Mouse (Mus musculus) adrenal gland, postnatal 4 days (tissue): ENCODE measurements around the gene Ugt1a5. TPM values are rescaled to one million over a fixed set of nuclear protein-coding genes. Genes with fewer than 3 reads are reported as not detected.

Experiments
- DNase-seq, 2 experiments: peaks; one replicate each; pipeline ENCODE4 v3.0.0; 2021 to 2022; ENCODE audit warnings: low spot score in 2 of 2, mixed read lengths in 2 of 2
- total RNA-seq, 2 experiments: library from RNA; stranded (reverse); gene quantifications; 2 replicates each; pipeline ENCODE4 v1.2.3; 2021

Gene Ugt1a5
- total RNA-seq, 2 experiments from 2014 or later, result 0.64 to 0.68 TPM

DNA sequence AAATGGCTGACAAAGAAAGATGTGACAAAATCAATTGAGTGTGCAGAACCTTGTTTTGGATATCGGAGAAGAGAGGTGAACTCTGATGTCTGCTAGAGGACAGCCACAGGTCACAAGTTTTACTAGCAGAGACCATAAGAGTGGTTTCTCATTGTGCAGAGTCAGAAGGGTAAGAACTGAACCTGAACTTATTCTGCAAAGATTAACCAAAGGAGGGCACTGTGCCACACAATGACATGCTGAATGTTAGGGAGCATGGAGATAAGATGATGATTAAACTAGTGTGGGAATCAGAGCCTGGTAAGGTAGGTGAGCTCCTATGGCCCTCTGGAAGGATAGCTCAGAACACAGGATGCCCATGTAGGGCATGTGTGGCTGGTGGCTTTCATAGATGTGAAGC lies 29.9 kb downstream of the Ugt1a5 start:
- no peak for DNase-seq

DNA sequence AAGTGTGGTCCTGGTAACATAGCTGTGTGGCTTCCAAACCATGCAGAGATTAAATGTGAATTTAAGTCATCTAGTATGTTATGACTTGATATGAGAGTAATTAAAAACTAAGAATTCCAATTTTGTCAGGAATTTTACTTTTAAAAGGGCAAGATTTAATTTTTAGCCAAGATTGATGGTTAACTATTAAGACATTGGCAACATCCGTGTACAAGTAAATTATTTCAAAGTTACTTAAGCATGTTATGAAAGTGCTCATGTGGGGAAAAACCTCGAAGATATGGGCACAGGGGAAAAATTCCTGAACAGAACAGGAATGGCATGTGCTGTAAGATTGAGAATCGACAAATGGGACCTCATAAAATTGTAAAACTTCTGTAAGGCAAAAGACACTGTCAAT lies 31.6 kb downstream of the Ugt1a5 start:
- no peak for DNase-seq

DNA sequence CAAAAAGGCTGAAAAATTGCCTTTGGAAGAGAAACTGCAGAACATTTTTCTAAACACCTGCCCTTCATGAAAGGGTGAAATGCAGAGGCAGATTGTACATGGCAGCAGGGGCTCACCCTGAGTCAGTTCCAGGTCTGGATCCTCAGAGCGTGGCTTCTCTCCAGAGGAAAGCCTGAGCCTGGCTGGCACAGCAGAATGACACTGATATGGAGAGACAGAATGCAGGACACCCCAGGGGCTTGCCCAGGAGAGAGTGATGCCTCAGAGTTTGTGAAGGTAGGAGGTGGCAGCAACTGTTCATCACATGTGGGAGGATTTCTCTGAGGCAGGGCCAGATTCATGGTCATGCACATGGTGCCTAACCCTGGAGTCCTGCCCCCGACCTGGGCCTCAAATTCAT lies 34.2 kb downstream of the Ugt1a5 start:
- no peak for DNase-seq

DNA sequence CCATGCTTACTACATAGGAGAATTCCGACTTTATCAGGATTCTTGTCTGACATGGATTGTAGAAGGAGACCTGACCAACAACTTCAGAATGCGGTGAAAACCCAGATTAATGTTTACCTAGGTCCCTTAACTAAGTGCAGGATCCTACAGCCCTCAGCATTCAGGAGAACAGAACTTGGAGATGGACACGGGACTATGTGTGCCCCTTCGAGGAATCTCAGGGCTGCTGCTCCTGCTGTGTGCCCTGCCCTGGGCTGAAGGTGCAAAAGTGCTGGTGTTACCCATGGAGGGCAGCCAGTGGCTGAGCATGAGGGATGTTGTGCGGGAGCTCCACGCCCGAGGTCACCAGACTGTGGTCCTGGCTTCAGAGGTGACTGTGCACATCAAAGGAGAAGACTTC lies 34.6 kb downstream of the Ugt1a5 start, which contains the start of gene Ugt1a2:
TSS of gene Ugt1a2 (plus strand) at position 146 of the 400 bp plus-strand sequence.
- no peak for DNase-seq

DNA sequence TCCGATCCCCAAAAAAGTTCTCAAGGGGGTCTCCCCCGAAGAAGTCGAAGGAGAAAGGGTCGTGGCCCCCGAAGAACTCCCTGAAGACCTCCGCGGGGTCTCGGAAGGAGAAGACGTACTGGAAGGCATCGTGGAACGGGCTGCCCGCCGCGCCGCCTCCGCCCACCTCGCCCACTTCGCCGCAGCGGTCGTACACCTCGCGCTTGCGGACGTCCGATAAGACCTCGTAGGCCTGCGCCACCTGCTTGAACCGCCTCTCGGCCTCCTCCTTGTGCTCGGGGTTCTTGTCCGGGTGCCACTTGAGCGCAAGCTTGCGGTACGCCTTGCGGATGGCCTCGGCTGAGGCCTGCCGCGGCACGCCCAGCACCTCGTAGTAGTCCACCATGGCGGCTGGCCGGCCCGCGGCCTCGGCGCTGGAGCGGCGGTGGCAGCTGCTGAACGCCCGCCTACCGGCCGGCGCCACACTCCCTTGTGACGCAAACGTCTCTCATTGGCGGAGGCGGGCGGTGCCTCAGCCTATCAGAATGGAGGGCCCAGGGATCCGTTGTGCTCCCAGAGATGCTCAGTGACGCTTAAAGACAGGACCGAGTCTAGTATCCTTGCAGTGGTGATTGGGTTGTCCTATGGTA lies 39.6 kb downstream of the Ugt1a5 start, which contains the start of gene Dnajb3:
TSS of gene Dnajb3 (minus strand) at position 489 of the 629 bp plus-strand sequence.
- peak in 1 of 2 experiments; percentile 47 for DNase-seq

DNA sequence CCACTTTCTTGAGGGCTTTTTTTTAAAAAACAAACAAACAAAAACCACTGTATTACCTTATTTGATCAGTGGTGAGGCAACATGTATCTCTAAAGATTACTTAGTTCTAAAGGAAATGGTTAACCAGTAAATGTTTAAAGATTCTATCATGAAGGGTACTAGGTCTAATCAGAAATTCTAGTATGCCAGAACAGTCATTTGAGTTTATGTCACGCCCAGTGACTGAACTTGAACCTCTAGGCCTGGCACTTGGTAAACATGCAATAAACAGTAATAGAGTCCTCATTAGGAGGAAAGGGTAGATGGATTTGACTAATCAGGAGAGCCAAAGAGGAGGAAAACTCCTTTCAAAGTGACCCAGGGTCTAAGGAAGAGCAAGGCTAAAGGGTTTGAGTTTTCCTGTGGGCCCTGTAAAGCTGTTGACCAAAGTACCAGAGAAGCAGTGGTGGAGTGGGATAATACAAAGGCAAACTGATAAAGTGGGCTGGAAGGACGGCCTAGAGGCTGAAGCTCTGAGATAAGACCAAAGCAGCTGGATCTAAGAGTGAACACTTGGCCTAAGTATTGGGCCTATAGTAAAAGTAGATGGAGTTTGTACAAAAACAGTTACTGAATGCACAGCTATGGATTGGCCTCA lies 41.1 kb downstream of the Ugt1a5 start:
- DNase-seq, result no peak

DNA sequence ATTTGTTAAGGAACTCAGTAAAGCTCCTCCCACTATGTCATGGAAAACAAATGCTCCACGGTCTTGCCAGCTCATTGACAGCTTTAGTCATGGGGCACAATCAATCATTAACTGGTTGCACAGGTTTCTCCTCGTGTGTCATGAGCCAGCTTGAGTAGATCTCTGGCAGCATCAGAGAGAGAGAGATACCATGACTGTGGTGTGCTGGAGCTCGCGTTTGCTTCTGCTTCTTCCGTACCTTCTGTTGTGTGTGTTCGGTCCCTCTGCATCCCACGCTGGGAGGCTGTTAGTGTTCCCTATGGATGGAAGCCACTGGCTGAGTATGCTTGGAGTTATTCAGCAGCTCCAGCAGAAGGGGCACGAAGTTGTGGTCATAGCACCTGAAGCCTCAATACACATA lies 46.0 kb downstream of the Ugt1a5 start, which contains the start of gene Ugt1a1:
TSS of gene Ugt1a1 (plus strand) at position 148 of the 400 bp plus-strand sequence.
- no peak for DNase-seq

DNA sequence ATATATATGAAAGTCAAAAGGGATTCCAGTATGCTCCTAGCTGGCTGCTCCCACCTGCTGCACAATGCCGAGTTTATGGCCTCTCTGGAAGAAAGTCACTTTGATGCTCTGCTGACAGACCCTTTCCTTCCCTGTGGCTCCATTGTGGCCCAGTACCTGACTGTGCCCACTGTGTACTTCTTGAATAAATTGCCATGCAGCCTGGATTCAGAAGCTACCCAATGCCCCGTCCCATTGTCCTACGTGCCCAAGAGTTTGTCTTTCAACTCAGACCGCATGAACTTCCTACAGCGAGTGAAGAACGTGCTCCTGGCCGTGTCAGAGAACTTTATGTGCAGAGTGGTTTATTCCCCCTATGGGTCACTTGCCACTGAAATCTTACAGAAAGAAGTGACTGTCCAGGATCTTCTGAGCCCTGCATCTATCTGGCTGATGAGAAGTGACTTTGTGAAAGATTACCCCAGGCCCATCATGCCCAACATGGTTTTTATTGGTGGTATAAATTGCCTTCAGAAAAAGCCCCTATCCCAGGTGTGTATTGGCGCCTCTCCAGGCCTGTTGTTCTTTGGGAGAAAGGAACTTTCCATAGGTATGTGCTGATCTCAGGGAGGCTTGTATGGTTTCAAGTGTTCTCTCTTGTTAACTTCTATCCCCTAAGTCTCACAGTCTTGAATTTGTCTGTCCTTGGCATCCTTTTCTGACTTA lies 46.7 kb downstream of the Ugt1a5 start:
- DNase-seq, result no peak

DNA sequence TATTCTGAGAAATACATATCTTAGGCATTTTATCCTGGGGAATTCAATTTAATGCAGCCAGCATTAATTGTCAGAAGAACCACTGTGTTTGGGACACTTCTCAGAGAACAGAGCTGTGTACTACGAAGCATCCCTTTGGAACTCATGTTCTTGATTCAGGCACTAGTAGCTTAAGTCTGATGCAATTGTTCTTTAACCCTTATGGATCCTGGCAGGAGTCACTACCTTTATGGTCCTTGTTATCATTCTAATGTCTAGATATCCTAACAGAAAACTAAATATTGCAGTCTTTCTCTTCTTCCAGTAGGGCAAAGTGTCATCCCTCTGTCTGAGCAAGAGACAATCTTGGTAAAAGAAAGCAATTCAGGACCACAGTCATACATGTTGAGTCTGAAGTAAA lies 47.2 kb downstream of the Ugt1a5 start:
- no peak for DNase-seq

DNA sequence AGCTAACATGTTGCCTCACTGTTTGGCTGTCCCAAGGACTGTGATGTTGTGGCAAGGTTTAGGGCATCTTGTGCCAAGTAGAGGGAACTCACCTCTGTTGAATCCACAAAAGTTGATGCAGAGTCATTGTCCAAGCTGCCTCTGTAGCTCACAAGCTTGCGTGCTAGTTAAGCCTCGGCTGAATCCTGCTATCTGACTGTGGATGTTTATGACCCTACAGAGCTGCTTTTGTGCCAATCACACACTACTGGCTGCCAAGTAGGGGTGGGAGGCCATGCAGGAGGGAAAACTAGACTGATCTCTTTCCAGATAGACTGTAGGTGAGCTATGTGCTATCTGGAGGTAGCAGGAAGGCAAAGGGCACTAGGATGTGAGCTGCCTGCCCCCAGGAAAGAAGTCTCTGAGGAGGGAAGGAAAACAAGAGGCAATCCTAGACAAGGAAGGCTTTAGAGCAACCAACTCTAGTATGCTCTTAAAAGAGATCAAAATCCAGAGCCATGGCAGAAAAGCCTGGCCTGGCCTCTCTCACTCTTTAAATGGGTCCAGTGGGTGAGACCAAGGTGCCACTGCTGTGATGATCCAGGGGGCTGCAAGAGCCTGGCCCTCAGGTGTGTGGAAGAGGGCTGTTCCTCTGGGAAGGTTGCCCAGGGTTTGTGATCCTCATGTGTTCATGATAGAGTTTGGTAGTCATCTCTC lies 48.1 kb downstream of the Ugt1a5 start:
- peak in 1 of 2 experiments; percentile 17 for DNase-seq

DNA sequence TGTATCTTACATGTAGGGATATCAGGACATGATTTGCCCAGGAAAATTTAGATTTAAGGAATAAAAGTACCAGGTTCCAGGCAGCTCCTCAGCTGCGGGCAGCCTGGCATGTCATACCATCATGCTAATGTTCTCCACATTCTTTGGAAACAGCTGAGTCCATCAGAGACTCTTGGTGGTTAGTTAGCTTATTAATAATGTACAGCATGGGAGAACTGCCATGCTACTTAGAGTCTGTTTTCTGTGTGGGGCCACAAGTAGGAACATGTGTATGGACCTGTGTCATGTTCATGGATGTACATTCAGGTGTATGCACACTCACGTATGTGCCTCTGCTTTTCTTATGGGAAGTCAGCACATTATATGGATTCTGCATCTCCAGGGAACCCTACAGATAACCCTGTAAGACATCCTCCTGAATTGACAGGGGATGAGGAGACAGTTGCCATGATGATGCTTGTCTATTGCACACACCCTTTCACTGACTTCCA lies 48.7 kb downstream of the Ugt1a5 start:
- DNase-seq, result no peak

DNA sequence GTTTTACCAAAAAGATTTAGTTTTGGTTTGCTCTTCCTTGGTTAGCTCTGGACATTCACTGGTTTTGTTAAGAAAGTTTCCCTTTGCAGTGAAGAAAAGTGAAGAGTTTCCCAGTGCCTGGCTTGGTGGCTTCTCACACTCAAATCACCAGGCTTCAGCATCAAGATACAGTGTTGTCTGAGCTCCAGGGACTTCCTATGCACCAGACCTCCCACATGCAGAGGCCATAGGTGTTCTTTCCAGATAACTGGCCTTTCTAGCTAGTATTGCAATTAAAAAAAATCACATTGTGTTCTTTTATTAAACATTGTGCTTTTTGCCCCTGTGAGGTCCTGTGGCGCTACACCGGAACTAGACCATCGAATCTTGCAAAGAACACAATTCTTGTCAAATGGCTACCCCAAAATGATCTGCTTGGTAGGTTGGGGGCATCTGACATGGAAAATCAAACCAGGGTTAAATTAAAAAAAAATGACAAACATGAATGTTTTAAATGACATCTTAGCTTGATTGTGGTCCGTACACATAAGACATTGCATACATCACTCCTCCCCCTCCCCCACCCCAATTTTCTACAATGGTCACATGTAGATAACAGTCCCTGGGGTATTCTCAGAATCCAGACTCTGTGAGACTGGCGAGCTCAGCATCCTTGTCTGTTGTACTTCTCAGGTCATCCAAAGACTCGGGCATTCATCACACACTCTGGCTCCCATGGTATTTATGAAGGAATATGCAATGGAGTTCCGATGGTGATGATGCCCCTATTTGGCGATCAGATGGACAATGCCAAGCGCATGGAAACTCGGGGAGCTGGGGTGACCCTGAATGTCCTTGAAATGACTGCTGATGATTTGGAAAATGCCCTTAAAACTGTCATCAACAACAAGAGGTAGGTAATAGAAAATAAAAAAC lies 49.9 kb downstream of the Ugt1a5 start:
- DNase-seq, result no peak

DNA sequence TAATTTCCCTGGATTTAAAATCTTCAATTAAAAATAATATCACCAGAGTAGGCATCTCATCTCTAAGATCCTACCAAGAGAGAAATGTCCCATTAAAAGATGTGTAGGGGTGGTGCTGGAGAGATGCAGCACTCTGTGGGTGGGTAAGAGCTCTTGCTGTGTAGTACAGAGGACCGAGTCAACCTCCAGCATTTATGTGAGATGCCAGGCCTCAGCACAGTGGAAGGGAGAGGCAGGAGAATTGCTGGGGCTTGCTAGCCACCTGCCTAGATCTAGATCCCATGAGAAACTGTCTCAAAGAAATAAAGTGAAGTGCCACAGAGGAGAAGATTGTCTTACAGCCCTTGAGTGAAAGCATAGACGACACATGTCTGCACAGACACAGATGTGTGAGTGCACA lies 50.7 kb downstream of the Ugt1a5 start:
- DNase-seq, result no peak

DNA sequence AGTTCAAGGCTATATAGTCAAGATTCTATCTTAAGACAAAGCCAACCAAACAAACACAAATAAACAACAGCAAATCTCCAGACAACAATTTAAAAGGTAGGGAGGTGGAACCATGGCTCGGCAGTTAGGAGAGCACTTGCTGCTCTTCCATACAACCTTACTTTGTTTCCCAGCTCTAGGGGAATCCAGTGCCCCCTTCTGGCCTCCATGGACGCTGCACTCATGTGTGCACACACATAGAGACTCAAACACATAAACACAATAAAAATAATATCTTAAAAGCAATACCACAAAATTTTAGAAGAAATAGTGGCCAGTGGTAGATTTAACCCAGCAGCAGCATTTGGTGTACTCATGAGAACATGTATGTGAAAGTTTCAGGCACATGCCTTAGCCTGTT lies 51.3 kb downstream of the Ugt1a5 start:
- DNase-seq, result no peak

DNA sequence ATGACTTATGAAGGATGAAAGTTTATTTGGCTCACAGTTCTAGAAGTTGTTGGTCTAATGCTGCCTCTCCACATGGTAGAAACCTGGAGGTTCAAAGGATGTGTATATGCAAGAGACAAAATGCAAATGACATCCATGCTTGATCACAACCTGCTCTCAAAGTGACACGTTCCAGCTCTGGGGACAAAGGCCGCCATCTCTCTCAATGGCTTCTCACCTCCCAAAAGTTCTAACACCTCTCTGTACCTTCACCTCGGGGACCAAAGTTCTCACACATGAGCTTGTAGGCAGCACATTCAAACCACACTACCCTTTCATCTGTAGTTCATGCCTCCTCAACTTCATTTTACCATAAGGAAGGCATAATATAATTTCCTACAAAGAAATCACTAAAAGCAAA lies 51.8 kb downstream of the Ugt1a5 start:
- DNase-seq, result no peak

DNA sequence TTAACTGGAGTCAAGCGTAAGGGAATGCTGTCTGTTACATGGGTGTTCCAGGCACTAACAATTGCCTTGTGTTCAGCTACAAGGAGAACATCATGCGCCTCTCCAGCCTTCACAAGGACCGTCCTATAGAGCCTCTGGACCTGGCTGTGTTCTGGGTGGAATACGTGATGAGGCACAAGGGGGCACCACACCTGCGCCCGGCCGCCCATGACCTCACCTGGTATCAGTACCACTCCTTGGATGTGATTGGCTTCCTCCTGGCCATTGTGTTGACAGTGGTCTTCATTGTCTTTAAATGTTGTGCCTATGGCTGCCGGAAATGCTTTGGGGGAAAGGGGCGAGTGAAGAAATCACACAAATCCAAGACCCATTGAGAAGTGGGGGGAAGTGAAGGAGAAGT lies 52.2 kb downstream of the Ugt1a5 start:
- DNase-seq, result no peak

DNA sequence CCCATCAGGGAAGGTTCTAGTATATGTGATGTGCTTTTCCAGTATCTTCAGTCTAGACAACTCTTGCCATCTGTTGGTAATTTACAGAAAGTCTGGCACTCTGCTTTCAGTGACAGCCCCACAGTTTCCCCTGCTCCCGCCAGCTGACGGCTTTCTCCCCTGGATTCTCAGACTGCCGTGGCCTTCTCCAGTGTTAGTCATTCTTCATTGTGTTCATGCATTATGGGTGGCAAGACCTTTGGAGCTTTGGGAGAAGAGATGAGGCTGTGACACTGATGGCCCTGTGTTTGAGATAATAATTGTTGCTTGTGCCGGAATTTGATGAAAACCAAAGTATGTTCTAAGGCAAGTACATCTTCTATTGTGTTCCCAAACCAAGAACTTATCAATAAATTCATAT lies 52.8 kb downstream of the Ugt1a5 start:
- DNase-seq, result no peak

DNA sequence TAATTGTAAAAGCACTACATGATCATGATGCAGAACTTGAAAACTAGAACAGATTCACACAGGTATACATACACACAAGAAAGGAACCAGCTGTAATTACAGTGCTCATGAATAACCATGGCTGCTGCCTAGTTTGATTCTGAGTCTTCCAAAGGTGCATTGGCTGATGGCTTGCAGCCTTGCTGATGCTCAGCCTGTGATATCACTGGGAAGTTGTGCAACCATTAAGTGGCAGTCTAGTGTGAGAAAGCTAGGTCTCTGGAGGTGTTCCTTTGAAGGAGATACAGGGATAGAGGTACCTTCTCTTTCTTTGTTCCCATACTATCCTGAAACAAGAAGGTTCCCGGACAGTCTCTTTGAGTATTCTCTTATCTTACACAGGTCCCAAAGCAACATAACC lies 53.2 kb downstream of the Ugt1a5 start:
- DNase-seq, result no peak

DNA sequence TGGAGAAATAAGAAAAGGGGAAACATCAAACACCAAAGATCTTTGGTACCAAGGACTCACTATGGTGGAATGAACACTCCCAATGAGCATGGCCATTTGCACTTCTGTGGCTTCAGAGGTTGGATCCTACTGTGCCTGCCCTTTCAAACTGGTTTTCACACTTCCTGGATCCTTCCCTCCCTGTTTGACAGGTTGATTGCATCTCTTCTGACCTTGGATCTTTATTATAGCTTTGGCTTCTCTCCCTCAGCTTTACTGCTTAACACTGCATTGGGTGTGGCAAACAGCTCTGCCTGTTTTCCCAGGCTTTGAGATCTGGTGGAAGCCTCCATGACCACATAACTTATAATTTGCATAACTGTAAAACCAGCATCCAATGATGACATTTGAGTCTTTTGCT lies 54.5 kb downstream of the Ugt1a5 start:
- DNase-seq, result no peak

DNA sequence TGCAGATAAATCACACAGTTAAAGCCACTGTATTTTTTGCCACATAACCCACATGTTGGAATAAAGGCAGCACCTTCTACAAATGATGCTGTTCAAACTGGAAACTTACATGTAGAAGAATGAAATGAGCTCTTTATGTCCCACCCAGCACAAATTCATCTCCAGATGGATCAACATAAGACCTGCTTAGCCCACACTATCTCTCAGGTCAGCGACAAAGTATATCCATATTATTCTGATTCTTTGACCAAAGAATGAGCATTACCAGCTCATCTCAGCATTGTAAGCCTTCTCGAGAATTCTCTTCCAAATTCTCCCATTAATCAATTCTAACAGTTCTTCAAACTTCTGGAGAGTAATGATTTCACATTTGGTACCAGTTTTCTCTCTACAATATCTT lies 56.4 kb downstream of the Ugt1a5 start:
- DNase-seq, result no peak
